In the genomic region with DNA sequence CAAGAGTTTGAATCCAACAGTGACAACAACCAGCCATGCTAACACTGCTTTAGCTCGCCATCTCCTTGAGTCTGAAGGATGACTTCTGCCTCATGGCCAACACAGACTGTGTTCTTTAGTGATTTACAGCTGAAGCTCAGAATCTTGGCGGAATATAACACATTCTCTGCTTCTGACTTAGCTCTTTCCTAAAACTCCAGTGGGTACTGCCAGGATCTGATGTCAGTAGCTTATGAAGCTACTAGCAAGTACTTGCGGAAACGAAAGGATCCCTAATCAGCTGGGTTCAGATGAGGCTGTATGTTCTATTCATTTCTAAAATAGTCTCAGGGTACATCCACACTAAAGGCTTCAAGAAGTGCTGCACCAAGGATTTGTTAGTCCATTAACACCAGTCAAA, we compare ENCODE assay signal across 24 mouse cellular contexts.
"Had no signal": no experiment of that assay in that cellular context is flagged by ENCODE, and none has a peak within 500 bp of the region (broad histone marks: within the 10 kb centered on the region; RNA-seq: fewer than 3 reads in every experiment).

No protein-coding gene starts in this region.

- H3K4me3 ChIP-seq: heart, adult 2 months; heart, embryonic 13.5 days; heart, embryonic 15.5 days; hindbrain, embryonic 13.5 days; hindbrain, embryonic 15.5 days; kidney, embryonic 15.5 days; layer of hippocampus, adult 2 months; left cerebral cortex, adult 2 months; limb, embryonic 10.5 days; limb, embryonic 12.5 days; liver, embryonic 13.5 days had no signal

- H3K27me3 ChIP-seq: heart, embryonic 13.5 days; heart, embryonic 15.5 days; hindbrain, embryonic 13.5 days; hindbrain, embryonic 15.5 days; kidney, embryonic 15.5 days; limb, embryonic 12.5 days; liver, embryonic 13.5 days had no signal

- H3K4me1 ChIP-seq: heart, embryonic 13.5 days; heart, embryonic 15.5 days; hindbrain, embryonic 13.5 days; hindbrain, embryonic 15.5 days; kidney, embryonic 15.5 days; limb, embryonic 10.5 days; limb, embryonic 12.5 days; liver, embryonic 13.5 days had no signal

- H3K27ac ChIP-seq: heart, adult 2 months; heart, embryonic 13.5 days; heart, embryonic 15.5 days; hindbrain, embryonic 13.5 days; hindbrain, embryonic 15.5 days; hindbrain, postnatal 0 days; kidney, embryonic 15.5 days; kidney, postnatal 0 days; layer of hippocampus, adult 2 months; left cerebral cortex, adult 2 months; limb, embryonic 10.5 days; limb, embryonic 12.5 days; liver, embryonic 13.5 days had no signal

- DNase-seq: gastrocnemius, postnatal 14 days; gastrocnemius, postnatal 36 days; heart, adult 11 months; heart, adult 2 months; heart, postnatal 14 days; heart, postnatal 36 days; kidney, adult 11 months; kidney, adult 2 months; kidney, adult 9 months; kidney, postnatal 14 days; kidney, postnatal 36 days; liver; liver, embryonic 13.5 days had no signal
